Mouse (Mus musculus) kidney, embryonic 14.5 days (tissue): ENCODE data around the gene Meaf6. TPM values are rescaled to one million over a fixed set of nuclear protein-coding genes. Genes with fewer than 3 reads are reported as not detected.

Experiments used
- ATAC-seq: fragments of 200-750 bp; cut with Nextera tagmentation; 2 replicates; pipeline ENCODE4 v1.8.0; 2017; ENCODE audit warnings: moderate number of reproducible peaks, mild to moderate bottlenecking, moderate TSS enrichment, moderate library complexity; ENCODE audit not compliant: low FRiP score, low TSS enrichment
- H3K27ac ChIP-seq: fragments of 300-500 bp; sonication (generic); 2 replicates; pipeline ENCODE4 v1.5.1; 2014; ENCODE audit warnings: low read depth, mild to moderate bottlenecking, low read length, moderate library complexity, mixed read lengths
- H3K27me3 ChIP-seq: fragments of 300-500 bp; sonication (generic); 2 replicates; pipeline ENCODE4 v1.6.1; 2014; ENCODE audit warnings: mild to moderate bottlenecking, low read length; ENCODE audit not compliant: control insufficient read depth, insufficient read depth
- H3K36me3 ChIP-seq: fragments of 300-500 bp; sonication (generic); 2 replicates; pipeline ENCODE4 v1.6.1; 2014; ENCODE audit warnings: low read length, mixed read lengths; ENCODE audit not compliant: control insufficient read depth, insufficient read depth
- H3K4me1 ChIP-seq: fragments of 300-500 bp; sonication (generic); 2 replicates; pipeline ENCODE4 v1.6.1; 2014; ENCODE audit warnings: low read length, mixed read lengths; ENCODE audit not compliant: control insufficient read depth, insufficient read depth
- H3K4me2 ChIP-seq: fragments of 300-500 bp; sonication (generic); replicated peaks from 2 replicates; pipeline ENCODE4 v1.6.1; 2014; ENCODE audit warnings: low read depth, mild to moderate bottlenecking, low read length
- H3K4me3 ChIP-seq: fragments of 300-500 bp; sonication (generic); 2 replicates; pipeline ENCODE4 v1.5.1; 2014; ENCODE audit warnings: mild to moderate bottlenecking, low read length
- H3K9ac ChIP-seq: fragments of 300-500 bp; sonication (generic); 2 replicates; pipeline ENCODE4 v1.6.1; 2014; ENCODE audit warnings: low read depth, mild to moderate bottlenecking, low read length, moderate library complexity
- H3K9me3 ChIP-seq: fragments of 300-500 bp; sonication (generic); 2 replicates; pipeline ENCODE4 v1.6.1; 2016; ENCODE audit warnings: low read length; ENCODE audit not compliant: control insufficient read depth
- WGBS: fragments of 180-500 bp; shearing (Covaris S2); extraction: QIAGEN DNeasy Blood & Tissue Kit; methylation state at CpG from one replicate; pipeline ENCODE4 v1.1.7; 2014; 5-methylcytosine and 5-hydroxymethylcytosine counted together
- polyA plus RNA-seq: library from polyadenylated mRNA; unstranded; fragments of >200 nt; fragmentation: Nextera tagmentation; extraction: Ambion mirVana; gene quantifications from 2 replicates; pipeline ENCODE4 v1.2.1, GENCODE M21; 2014

The Meaf6 gene
- polyA plus RNA-seq, 1 experiment from 2014 or later: 72.1 TPM

- no peaks in the 10 kb centered on the region for H3K36me3 ChIP-seq
- ATAC-seq: peak; percentile 91
- peak within 1 kb of the TSS; percentile 53; the same call in 1 of the 2 replicates for H3K9ac ChIP-seq
- H3K27ac ChIP-seq: no peak within 1 kb of the TSS
- H3K27me3 ChIP-seq: 0 out of 2 replicates have a peak, but pooled peaks cover 5% of the 10 kb centered on the region
- H3K9me3 ChIP-seq: no peaks in the 10 kb centered on the region
- 1% methylated on average over 62 of the region's 62 CpGs for WGBS
- peak within 1 kb of the TSS; percentile 99 for H3K4me2 ChIP-seq
- H3K4me1 ChIP-seq: peaks cover 23% of the 10 kb centered on the region
- peak within 1 kb of the TSS; percentile 71 for H3K4me3 ChIP-seq
These were observed 42.6 kb downstream of the Meaf6 start, which contains the start of gene Zc3h12a for GRCm38 (mm10) chr4:125127305-125128084. Gene Zc3h12a, minus strand, starts transcription at chr4:125127840.

DNA sequence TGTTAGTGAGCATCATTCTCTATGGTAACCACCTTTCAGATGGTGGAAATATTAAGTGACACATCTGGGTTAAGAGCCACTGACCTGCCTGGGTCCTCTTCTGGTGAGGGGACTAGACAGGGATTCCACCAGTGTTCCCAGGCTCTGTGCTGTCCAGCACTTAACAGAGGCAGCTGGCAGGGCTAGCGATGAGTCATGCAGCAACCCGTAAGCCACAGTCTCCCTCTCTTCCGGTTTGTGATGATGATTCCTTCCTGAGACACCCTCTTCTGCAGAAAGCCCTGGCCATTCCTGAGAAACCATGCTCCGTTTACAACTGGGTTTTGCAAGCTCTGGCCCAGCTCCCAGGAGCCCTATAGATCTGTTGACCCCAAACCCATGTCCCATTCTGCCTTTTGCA is 46.6 kb downstream of the Meaf6 start:
- Histone ChIP-seq H3K27ac (no peak overlapping the region), H3K27me3 (0 out of 2 replicates have a peak, but pooled peaks cover 2% of the 10 kb centered on the region), H3K36me3 (no peaks in the 10 kb centered on the region), H3K4me1 (peaks cover 13% of the 10 kb centered on the region; the same call in 1 of the 2 replicates), H3K9me3 (no peaks in the 10 kb centered on the region), H3K4me3 (no peak overlapping the region), H3K9ac (no peak overlapping the region), H3K4me2 (no peak overlapping the region)
- ATAC-seq: no peak
- 66% methylated on average over 4 of the region's 4 CpGs for WGBS

- 27% methylated on average over 5 of the region's 5 CpGs for WGBS
- Histone ChIP-seq H3K4me3 (no peak overlapping the region), H3K36me3 (no peaks in the 10 kb centered on the region), H3K9ac (no peak overlapping the region), H3K9me3 (no peaks in the 10 kb centered on the region), H3K4me2 (no peak overlapping the region), H3K27ac (no peak overlapping the region), H3K4me1 (peaks cover 6% of the 10 kb centered on the region; the same call in 1 of the 2 replicates), H3K27me3 (no peaks in the 10 kb centered on the region)
- no peak for ATAC-seq
These were observed 47.5 kb downstream of the Meaf6 start for GRCm38 (mm10) chr4:125132394-125132793.

- H3K9me3 ChIP-seq: no peaks in the 10 kb centered on the region
- H3K36me3 ChIP-seq: no peaks in the 10 kb centered on the region
- H3K27me3 ChIP-seq: no peaks in the 10 kb centered on the region
- no peak overlapping the region for H3K9ac ChIP-seq
- no peak overlapping the region for H3K27ac ChIP-seq
- WGBS: 80% methylated on average over 4 of the region's 4 CpGs
- H3K4me3 ChIP-seq: no peak overlapping the region
- no peaks in the 10 kb centered on the region for H3K4me1 ChIP-seq
- no peak for ATAC-seq
- no peak overlapping the region for H3K4me2 ChIP-seq
These were observed 49.3 kb downstream of the Meaf6 start for GRCm38 (mm10) chr4:125134192-125134591.

GRCm38 (mm10) chr4:125134631-125135030 is 49.7 kb downstream of the Meaf6 start:
- H3K9me3 ChIP-seq: no peaks in the 10 kb centered on the region
- no peak overlapping the region for H3K27ac ChIP-seq
- H3K4me1 ChIP-seq: no peaks in the 10 kb centered on the region
- H3K27me3 ChIP-seq: no peaks in the 10 kb centered on the region
- no peak for ATAC-seq
- 79% methylated on average over 5 of the region's 5 CpGs for WGBS
- H3K4me2 ChIP-seq: no peak overlapping the region
- no peak overlapping the region for H3K4me3 ChIP-seq
- H3K9ac ChIP-seq: no peak overlapping the region
- no peaks in the 10 kb centered on the region for H3K36me3 ChIP-seq

DNA sequence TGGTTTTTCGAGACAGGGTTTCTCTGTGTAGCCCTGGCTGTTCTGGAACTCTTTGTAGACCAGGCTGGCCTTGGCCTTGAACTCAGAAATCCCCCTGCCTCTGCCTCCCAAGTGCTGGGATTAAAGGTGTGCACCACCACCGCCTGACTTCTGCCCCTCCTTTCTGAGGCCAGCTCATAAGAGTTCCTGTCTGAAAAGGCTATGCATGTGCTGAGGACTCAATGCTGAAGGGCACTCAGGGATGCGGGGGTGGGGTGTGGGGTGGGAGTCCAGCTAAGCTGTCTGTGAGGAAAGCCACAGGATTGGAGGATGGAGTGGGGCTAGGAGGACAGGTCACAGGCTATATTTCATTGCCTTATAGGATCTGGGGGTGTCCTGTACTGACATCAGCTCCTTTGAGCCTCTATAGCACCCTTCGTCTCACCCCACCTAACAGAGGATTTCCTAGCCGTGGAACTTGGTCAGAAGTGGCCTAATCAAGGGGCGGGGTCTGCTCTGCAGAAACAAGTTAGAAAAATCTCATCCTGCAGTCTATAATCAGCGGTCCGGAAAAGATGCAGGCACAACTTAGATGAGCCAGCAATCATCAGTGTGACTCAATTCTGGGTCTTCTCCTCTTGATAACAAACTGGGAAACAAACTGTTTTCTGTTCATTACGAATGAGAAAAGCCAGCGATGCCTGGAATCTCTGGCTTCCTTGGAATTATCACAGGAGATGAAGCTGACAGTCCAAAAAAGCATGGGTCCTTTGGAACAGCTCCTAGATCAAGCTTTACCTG is 50.3 kb downstream of the Meaf6 start:
- no peaks in the 10 kb centered on the region for H3K9me3 ChIP-seq
- no peak overlapping the region for H3K9ac ChIP-seq
- ATAC-seq: no peak
- WGBS: 82% methylated on average over 10 of the region's 10 CpGs
- no peak overlapping the region for H3K4me2 ChIP-seq
- H3K27ac ChIP-seq: no peak overlapping the region
- H3K36me3 ChIP-seq: no peaks in the 10 kb centered on the region
- no peaks in the 10 kb centered on the region for H3K4me1 ChIP-seq
- no peaks in the 10 kb centered on the region for H3K27me3 ChIP-seq
- no peak overlapping the region for H3K4me3 ChIP-seq

GRCm38 (mm10) chr4:125136303-125136888 is 51.5 kb downstream of the Meaf6 start:
- no peaks in the 10 kb centered on the region for H3K9me3 ChIP-seq
- no peaks in the 10 kb centered on the region for H3K4me1 ChIP-seq
- no peak overlapping the region for H3K27ac ChIP-seq
- ATAC-seq: no peak
- H3K27me3 ChIP-seq: no peaks in the 10 kb centered on the region
- 59% methylated on average over 12 of the region's 12 CpGs for WGBS
- H3K36me3 ChIP-seq: no peaks in the 10 kb centered on the region
- H3K4me2 ChIP-seq: no peak overlapping the region
- no peak overlapping the region for H3K4me3 ChIP-seq
- H3K9ac ChIP-seq: no peak overlapping the region

DNA sequence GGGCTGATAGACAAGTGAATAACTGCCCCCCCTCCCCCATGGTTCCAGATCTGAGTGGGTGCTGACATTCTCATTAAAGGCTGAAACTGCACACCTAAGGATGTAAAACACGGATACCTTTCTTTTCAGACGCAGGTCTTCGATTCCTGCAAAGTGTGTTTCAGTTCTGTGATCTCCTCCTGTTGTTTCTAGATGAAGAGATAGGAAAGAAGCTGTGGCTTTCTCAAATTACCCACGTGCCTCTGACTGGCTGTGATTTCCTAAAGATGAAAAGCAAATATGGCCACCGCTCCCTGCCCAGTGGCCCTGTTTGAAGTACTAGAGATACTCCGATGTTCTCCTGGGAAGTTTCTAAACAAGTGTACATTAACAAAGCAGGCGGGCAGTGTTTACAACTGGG is 53.4 kb downstream of the Meaf6 start:
- WGBS: 51% methylated on average over 7 of the region's 7 CpGs
- no peak for ATAC-seq

More for the DNA sequence above, 53.4 kb downstream of the Meaf6 start:
- no peaks in the 10 kb centered on the region for H3K36me3 ChIP-seq
- H3K4me1 ChIP-seq: no peaks in the 10 kb centered on the region
- H3K9ac ChIP-seq: no peak overlapping the region
- no peaks in the 10 kb centered on the region for H3K27me3 ChIP-seq
- no peak overlapping the region for H3K4me3 ChIP-seq
- no peak overlapping the region for H3K27ac ChIP-seq
- no peaks in the 10 kb centered on the region for H3K9me3 ChIP-seq
- H3K4me2 ChIP-seq: no peak overlapping the region
